Mouse (Mus musculus): ENCODE data around the gene Tstd2.

Tstd2 gene

DNA sequence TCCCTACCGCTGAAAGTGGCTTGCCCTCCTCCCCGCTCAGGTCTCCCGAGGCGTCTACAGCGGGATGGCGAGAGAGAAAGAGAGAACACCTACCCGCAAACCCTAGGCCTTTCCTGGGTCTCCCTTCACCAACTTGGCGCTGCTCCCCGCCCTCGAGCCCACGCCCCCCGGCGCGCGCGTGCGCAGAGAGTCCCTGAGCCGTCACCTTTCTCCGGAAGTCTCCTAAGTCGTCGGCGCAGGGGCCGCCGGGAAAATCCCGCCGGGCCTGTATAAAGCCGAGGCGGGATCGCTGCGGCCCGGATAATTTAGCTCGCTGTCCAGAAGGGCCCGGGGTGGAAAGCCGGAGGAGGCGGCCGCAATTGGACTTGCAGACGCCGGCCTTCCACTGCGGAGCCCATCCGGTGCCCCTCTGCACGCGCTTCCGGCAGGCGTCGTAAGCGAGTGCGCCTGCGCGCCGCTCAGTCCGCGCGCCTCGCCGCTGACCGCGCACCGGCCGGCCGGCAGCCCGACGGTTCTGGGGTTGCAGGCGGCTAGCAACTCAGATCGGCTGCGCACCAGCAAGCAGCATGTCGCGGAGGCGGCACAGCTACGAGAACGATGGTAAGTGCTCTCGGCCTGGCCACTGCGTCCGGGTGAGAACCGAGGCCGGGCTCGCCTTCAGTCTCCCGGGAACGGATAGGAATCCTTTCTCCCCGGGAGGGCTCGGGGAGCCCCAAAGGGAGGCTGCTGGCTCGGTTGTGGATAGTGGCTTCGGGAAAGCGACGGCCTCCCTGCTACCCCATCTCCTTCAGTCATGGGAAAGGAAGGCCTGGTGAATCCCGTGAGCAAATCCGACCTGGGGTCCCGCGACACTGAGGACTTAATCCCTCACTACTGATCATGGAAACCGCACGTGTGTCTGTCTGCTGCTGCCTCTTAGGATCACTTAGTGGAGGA lies at the start of gene Tstd2, which contains the start of gene Ncbp1:
Gene Tstd2, minus strand, starts transcription at position 408 of the 936 bp plus-strand sequence.
Gene Ncbp1, plus strand, starts transcription at position 327 of the 936 bp plus-strand sequence.
- DNase-seq (ENCODE audit: low spot score) = peak; percentile 89

DNA sequence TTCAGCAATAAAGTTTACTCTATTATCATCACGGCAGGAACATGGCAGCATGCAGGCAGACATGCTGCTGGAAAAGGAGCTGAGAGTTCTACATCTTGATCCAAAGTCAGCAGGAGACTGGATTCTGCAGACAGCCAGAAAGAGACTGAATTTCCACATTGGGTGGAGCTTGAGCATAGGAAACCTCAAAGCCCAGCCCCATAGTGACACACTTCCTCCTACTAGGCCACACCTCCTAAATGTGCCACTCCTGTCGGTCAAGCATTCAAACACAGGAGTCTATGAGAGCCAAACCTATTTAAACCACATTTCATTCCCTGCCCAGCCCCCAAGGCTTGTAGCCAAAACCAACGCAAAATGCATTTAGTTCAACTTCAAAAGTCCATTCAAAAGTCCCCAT lies 48.0 kb upstream of the Tstd2 start:
- no peak for DNase-seq (ENCODE audit: low spot score)

DNA sequence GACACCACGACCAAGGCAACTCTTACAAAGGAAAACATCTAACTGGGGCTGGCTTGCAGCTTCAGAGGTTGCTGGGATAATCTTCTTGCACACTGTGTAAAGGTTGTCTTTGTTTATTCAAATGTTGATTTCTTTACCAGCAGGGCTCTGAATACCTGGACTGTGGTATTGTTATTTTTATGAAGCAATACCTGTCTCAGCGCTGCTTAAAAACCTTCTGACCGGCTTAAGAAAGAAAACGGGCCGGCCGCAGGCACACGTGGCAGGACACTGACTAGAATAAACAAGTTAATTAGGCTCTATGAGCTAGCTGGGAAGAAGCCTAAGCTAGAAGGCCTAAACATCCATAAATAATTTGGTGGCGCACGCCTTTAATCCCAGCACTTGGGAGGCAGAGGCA lies 47.4 kb upstream of the Tstd2 start:
- DNase-seq (ENCODE audit: low spot score) = no peak

DNA sequence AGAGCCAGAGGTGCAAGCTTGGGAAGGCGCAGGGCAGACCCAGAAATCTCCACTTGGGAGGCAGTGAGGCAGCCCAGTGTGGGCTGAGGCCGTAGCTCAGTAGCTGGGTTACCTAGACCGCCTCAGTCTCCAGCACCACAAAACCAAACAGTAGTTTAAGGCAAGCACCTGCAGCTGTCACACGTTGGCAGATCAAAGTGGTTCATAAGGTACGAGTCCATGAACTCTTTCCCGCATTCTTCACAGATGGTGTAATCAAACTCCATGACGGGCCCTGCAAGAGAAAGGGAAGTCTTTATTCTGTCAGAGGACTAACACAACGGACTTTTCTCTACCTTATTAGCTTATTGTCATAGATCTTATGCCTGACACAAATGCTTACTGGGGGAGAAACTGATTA lies 46.9 kb upstream of the Tstd2 start:
- no peak for DNase-seq (ENCODE audit: low spot score)

DNA sequence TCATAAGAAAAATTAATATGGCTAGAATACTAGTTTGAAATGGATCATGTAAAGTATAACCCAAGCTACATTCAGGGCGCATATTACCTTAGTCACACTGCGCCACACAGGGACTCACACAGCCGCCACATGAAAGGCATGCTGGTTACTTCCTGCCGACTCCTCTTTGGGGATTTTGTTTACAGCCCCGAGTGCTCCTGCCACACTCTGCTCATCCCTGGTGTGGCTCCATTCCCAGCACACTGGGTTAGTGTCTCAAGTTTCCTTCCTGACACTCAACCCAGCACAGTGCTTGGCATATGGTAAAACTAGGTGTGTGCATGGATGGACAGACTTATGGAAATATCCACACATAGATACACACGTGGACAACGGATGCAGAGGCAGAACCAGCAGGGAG lies 43.7 kb upstream of the Tstd2 start:
- no peak for DNase-seq (ENCODE audit: low spot score)

DNA sequence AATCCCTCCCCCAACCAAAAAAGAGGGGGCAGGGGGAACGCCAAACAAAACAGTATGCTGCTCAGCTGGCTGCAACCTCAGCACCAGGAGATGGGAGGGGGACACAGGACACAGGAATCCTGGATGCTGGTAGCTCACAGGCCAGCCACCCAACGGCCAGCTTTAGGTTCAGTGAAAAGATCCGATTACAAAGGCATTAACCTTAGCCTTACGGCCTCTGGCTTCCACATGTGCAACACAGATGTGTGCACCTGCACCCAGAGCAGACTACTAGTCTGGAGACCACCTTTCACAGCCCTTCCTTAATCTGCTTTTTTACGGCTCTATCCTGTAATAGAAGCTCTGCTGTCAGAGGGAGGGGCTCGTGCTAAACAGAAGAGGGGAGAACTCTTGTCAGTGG lies 42.7 kb upstream of the Tstd2 start:
- no peak for DNase-seq (ENCODE audit: low spot score)

DNA sequence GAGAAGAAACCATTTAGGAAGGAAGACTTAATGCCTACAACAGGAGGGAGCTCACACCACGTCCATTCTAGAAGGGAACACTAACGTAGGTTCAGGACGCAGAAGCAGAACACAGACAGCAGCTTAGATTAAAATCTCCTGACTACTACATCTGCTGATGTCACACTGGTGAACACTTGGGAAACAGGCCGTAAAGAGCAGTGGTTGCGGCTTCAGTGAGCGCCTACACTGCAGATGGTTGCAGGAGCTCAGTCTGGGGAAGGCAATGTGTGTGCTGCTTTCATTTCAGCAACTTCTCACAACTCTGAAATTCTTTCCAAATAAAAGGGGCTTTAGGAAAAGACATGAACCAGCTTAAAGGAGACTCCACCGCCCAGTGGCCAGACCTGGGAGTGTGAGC lies 39.0 kb upstream of the Tstd2 start:
- no peak for DNase-seq (ENCODE audit: low spot score)

DNA sequence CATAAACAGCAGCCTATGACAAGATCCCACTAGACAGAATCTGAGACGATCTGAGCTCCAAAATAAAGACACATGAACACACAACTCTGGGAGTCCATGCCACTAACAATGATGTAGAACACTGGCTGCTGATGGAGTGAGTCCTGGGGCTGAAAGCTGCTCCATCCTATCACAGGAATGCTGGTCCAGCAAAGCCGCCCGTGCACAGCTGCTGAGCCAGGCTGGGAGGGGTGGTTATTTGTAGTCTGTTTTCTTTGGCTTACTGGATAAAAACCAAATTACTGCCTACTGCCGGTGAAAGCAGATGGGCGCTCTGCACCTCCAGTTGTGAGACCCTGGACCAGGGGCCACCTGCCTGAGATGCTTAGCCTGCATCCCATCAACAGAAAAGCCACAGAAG lies 38.5 kb upstream of the Tstd2 start:
- DNase-seq (ENCODE audit: low spot score) = no peak

DNA sequence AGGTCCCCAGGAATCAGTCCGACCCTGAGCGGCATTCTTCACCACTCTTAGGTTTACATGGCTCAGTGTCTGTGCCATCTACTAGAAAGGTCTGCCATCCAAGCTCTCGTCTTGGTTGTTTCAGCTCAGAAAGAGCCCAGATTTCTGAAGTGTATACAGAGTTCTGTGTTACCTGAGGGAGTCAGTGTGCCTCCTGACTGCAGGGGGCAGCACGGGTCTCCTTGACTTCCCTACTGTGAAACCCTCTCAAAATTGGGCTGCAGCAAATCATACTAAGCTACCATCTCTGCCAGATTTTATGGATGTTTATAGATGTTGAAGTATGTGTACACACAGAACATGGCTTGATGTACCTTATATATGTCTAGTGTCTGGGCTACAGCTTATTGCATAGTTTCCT lies 37.8 kb upstream of the Tstd2 start:
- DNase-seq (ENCODE audit: low spot score) = no peak

DNA sequence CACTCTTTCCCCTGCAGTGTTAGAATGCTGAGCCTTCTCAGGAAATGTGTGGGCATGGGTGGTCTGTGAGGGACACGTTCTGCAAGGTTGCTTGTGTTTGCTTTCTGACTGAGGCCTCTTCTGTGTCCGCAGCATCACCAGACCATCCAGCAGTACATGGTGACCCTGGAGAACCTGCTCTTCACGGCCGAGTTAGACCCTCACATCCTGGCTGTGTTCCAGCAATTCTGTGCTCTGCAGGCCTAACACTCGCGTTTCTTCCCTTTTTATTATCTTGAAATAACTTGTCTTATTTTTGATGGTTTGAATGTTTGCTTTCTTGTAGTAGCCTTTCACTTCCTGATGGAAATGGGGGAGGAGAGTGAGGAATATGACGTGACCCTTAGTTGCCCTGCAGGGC lies 33.3 kb upstream of the Tstd2 start:
- no peak for DNase-seq (ENCODE audit: low spot score)

DNA sequence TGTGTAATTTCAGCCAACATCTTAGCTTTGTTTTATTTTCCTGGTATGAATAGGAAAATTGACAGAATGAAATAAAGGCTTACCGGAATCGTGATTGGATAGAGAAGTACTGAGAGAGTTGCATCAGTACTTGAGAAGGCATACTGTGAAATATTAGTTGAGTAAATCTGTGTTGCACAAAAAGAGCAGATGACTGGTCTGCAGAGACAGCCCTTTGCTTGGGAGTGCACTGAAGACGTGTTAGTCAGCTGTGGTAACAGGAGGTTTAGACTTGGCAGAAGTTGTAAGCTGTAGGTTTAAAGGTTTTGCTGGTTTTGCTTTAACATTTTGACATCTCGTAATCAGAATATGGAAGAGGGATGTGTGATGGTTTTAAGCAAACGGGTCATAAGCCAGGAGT lies 27.3 kb upstream of the Tstd2 start:
- DNase-seq (ENCODE audit: low spot score) = no peak

DNA sequence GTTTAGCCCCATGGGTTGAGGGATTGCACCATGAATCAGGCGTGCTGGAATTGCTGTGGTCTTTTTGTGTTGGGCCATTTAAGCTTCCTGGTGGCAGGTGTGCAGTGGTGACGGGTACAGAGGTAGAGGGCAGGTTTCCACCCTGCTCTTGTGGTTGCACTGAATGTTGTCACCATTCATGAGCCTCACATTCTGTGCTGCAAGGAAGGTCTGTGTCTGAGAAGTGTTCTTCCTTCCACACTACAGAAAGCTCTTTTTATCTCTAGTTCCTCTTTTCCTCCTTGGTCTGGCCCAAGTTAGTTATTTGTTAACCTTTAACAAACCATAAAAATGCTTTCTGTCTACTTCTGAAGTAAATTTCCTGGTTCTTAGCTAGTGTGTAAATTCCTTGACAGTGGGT lies 25.5 kb upstream of the Tstd2 start:
- DNase-seq (ENCODE audit: low spot score) = no peak

DNA sequence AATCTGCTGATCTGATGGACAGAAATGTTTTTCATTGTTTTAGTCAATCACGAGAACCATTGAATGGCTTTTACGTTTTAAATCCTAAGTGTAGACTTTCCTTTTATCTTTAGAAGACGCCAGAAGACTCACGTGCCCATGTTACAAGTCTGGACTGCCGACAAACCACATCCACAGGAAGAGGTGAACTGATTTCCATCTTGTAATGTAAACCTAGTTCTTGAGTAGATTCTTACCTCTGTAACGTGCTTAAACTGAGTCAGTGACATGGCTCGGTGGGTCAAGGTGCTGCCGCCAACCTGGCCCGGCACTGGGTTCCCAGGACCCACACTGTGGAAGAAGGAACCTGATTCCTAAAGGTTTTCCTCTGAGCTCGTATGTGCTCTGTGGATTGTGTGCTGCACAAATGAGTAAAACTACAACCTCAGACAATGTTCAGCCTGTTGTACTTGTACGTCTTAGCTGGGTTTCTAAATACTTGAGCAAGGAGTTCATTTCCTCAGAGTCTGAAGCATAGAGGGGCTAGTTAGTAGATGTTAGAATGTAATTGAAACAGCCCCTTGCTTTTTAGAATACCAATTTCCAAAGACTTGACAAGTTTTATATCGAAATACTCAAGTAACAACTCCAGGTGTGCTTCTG lies 13.5 kb upstream of the Tstd2 start:
- no peak for DNase-seq (ENCODE audit: low spot score)

DNA sequence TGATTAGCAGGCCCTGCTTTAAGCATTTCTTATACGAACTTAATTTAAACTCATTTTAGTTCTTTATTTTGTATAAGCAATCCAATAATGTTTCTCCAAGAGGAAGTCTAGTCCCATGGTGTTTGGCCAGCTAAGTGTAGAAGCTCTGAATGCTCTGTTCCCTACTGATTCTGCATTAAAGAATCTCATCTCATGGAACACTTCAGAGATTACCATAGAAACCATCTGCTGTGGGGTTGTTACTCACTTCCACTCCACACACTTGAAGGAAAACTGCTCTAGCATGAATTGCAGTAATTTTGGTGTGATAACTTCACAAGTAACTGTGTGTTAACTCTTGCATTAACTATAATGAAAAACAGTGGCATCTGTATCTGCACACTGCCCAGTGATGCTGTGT lies 8.4 kb upstream of the Tstd2 start:
- DNase-seq (ENCODE audit: low spot score) = no peak

DNA sequence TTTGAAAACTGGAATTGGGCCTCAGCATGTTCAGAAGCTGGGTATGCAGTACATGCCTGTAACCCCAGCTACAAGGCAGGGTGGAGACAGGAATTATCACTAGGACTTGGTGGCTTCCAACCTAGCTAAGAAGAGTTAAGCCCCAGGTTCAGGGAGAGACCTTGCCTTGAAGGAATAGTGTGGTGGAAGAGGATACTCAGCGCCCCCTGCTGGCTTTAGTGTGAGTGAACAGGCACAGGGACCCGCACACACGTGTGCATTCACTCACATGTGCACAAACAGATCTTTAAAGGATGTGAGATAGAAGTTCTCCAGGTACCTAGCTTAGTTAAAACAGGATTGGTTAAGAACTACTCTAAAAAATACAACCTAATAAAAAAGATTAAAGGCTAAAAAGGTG lies 5.8 kb upstream of the Tstd2 start:
- DNase-seq (ENCODE audit: low spot score) = no peak

DNA sequence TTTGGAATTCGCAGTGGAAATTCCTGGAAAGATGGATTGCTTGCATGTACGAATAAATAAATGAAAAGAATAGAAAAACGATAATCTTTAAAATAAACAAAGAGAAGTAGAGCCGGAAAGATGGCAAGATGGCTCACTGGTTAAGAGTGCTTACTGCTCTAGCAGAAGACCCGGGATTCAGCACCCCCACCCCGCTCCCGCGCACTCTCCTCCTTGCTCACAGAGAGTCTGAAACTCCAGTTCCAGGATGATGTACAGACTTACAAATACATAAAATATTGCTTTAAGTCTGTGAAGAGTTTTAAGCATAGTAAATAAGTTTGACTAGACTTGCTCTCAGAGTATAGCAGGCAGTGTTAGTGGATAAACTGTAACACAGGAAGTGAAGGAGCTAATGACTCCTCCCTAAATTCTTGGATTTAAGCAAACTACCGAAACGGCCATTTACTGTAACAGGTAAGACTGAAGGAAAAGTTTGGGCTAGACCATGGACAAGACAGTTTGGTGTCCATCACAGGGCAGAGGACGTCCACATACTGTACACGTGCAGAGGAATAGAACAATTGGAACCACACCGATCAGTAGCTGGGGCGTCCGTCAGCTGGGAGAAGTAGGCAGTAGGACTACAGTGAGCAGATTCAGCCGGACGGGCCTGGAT lies 736 bp downstream of the Tstd2 start:
- peak; percentile 16 for DNase-seq (ENCODE audit: low spot score)

DNA sequence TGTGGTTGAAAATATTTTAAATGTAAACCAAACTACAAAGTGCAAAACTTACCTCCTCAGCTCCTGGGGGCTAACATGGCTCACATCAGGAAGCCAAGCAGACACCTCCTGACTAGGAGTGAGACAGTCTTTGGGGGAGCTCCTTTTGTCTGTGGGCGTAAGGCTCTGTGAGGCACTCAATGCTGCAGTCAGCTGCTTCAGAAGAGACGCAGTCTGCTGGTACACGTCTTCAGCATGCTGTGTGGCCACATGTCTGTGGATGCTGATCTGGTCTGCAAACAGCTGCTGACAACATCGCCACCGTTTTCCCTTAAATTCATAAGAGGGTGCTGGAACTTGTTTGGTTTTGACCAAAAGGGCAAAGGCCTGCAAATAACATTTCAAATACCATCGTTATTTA lies 6.7 kb downstream of the Tstd2 start:
- no peak for DNase-seq (ENCODE audit: low spot score)

DNA sequence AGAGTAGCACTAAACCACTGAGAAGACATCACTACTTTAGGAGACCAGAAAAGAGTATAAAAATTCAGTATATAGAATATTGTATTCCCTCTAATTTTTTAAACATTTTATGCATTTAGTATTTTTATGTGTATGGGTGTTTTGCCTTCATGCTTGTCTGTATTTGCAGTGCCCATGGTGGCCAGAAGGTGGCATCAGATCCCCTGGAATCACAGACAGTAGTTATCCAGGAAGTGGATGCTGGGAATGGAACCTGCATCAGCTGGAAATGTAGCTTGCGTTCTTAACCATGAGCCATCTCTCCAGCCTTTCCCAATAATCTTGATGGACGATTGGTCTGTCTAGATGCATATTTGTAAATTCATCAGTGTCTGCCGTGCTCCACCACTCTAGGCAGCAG lies 8.3 kb downstream of the Tstd2 start:
- peak; percentile 36 for DNase-seq (ENCODE audit: low spot score)

DNA sequence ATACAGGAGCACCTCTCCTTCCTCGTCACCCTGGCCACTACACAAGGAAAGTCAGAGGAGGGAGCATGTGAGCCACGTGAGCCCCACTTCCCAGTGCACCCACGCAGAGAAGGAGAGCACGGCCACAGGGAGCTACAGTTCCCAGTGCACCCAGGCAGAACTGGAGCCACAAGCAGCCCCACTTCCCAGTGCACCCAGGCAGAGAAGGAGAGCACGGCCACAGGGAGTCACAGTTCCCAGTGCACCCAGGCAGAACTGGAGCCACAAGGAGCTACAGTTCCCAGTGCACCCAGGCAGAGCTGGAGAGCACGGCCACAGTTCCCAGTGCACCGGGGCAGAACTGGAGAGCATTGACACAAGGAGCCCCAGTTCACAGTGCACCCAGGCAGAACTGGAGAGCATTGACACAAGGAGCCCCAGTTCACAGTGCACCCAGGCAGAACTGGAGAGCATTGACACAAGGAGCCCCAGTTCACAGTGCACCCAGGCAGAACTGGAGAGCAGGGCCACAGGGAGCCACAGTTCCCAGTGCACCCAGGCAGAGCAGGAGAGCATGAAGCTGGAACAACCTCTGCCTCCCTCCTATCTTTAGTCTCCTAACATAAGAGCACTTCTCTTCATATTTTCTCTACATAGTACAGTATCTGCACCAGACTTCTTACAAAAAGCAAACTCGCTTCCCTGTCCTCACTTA lies 9.0 kb downstream of the Tstd2 start:
- DNase-seq (ENCODE audit: low spot score) = no peak

DNA sequence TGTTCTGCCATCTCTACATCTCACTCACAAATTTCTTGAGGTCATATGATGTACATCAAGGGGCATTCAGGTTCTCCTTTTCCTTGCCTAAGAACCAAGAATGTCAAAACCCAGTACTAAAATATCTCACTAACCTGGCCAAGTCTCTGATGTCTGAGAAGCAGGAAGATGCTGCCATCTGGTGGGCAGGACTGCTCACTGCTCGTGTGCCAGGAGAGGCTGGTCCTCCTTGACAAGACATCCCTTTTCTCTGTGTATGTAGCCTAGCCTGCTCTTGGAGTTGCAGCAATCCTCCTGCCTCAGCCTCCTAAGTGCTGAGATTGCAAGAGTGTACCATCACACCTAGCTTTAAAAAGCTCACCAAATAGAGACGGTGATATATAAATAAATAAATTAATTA lies 12.0 kb downstream of the Tstd2 start:
- peak; percentile 63 for DNase-seq (ENCODE audit: low spot score)

DNA sequence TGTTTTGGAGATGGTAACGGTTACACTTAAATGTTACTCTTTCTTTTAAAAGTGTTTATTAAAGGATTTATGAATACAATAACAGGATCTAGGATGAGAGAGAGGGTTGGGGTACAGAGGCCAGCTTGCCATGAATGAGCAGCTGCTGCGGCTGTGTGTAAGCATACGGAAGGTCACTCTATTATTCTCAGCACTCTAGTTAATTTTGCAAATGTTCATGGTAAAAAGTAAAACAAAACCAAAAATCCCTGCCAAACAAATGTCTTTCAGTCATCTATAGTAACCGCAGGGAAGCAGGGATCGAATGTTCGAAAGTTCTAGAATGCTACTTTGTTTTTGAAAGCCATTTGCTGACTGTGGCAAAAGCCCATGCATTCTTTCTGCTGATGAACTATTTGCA lies 15.1 kb downstream of the Tstd2 start:
- DNase-seq (ENCODE audit: low spot score) = no peak

DNA sequence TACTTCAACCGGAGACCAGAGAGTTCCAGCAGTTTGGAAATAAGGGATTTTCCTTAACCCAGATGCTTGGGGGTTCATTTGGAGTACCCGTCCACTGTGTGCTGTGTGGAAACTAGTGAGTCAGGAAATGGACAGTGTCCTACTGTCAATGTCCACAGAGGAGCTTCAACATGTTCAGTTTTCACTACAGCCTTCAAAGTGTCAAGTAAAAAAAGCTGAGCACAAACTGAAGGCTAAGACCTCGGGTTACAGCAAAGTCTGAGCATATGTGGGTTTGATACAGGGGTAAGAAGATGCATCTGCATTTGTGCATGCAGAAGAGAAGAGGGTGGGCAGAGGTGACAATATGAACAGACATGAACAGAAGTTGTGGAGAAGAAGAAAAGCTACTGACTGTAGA lies 17.7 kb downstream of the Tstd2 start:
- DNase-seq (ENCODE audit: low spot score) = no peak

All from lung, postnatal 25 days (tissue).